Mouse (Mus musculus) frontal cortex, postnatal 10 days (tissue): ENCODE measurements around the gene Kcnb1.
"Not testable (repeated sequence)": the region's sequence is repeated elsewhere in the genome, so short reads cannot be mapped to it uniquely, and the experiment has no call there.

Experiments
- DNase-seq, 2 experiments: peaks; one replicate each; pipeline ENCODE4 v3.0.0; 2022; ENCODE audit warnings: low spot score in 2 of 2, mixed read lengths in 1 of 2

Gene Kcnb1

DNA sequence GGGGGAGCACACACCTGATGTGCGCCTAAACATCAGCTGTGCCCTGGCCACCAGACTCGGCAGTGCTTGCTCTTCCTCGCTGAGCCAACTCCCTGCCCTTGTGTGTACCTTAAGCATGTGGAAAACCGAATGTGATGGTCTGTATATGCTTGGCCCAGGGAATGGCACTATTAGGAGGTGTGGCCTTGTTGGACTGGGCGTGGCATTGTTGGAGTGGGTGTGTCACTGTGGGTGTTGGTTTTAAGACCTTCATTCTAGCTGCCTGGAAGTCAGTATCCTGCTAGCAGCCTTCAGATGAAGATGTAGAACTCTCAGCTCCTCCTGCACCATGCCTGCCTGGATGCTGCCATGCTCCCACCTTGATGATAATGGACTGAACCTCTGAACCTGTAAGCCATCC, 14.7 kb upstream of the Kcnb1 start:
- DNase-seq, result not testable (repeated sequence)

DNA sequence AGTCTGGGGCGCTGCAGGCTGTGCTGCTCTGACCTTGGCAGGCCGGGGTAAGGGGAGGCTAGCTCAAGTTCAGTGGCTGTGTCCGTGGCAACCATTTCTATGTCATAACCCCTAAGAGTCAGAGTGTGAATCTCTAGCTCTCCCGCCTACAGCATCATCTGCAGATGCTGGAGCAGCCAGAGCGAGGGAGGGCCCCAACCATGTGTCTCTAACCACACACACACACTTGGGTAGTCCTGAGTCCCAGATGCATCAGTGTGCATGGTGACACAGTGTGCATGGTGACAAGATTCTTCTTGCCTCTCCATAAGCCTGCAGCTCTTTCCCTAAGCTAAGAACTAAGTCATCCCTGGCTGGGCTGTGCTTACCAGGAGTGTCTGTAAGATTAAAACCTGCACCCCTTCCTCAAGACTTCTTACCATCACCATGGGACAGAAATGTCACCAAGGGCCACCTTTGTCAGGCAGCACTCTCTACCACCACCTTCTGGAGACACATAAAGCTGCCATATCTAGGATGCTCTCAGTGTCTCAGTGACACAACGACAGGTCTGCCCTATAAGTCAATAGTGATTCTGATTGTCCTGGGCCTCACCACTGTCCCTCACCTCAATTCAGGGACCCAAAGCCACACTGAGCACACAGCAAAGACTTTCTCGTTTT, 13.7 kb upstream of the Kcnb1 start:
- no peak for DNase-seq

DNA sequence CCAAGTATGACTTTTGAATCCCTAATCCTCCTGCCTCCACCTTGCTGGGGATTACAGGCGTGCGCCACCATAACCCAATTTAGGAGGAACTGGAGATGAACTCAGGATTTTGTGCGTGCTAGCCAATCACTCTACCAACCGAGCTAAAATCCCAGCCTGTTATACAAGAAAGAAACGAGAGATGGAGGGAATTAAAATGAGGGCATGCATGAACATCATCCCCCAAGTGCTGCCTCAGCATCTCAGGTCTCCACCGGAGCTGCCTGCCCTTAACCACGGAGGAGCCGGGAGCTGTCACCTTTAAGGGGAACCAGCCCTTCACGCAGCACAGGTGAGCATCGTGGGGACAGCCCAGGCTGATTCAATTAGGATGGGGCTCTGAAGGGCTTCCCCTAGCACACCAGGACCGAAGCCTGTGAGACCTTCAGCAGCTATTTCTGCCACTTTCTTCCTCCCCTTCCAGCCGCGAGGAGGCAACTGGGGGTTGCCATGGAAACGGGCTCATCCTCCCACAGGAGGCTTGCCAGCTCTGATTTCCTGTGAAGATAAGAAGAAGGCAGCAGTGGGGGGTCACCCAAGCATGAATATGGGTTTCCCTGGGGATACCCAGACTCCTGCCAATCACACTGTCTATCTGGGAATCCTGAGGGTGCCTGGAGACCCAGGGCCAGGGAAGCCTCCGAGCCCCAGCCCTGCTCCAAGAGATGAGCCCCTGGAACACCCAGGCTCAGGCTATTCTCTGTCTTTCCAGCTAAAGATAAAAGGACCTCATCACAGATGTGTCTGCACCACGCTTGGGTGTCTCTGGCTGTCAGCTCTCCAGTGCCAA, 11.7 kb upstream of the Kcnb1 start:
- DNase-seq, result peak; percentile 84 to 88

DNA sequence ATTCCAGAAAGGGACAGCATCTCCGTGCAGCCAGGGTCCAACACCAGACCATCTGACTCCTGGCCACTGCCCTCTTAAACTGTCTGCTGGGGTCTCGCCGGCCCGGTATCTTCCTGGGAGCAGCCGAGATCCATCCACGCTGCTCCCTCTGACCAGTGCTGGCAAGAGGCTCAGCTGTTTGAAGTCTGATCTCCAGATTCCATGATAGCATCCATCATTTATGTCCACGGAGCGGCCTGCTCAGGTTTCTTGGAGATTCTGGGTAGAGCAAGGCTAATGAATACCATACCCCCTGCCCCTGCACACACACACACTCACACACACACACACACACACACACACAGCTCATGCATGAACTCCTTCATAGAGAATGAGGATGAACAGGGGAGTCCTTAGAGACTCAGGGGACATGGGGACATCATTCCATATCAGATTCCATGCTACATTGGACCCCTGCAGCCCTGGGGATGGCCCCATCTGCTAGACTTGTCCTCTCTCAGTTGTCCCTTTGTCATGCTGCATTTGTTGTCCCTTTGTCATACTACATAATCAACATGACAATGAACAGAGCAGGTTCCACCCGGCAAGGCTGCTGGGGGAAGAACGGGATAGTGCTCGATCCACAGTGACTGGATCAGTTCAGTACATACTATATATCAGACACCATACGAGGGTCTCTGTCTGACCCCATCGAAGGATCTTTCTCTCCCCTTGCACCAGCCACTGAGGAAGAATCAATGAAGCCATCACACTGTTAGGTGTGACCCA, 8.9 kb upstream of the Kcnb1 start:
- DNase-seq, result no peak

- no peak for DNase-seq
These were observed 3.4 kb upstream of the Kcnb1 start for GRCm38 (mm10) chr2:167193361-167193760.

- peak; percentile 43 to 52 for DNase-seq
These were observed 472 bp downstream of the Kcnb1 start for GRCm38 (mm10) chr2:167189291-167190075.

DNA sequence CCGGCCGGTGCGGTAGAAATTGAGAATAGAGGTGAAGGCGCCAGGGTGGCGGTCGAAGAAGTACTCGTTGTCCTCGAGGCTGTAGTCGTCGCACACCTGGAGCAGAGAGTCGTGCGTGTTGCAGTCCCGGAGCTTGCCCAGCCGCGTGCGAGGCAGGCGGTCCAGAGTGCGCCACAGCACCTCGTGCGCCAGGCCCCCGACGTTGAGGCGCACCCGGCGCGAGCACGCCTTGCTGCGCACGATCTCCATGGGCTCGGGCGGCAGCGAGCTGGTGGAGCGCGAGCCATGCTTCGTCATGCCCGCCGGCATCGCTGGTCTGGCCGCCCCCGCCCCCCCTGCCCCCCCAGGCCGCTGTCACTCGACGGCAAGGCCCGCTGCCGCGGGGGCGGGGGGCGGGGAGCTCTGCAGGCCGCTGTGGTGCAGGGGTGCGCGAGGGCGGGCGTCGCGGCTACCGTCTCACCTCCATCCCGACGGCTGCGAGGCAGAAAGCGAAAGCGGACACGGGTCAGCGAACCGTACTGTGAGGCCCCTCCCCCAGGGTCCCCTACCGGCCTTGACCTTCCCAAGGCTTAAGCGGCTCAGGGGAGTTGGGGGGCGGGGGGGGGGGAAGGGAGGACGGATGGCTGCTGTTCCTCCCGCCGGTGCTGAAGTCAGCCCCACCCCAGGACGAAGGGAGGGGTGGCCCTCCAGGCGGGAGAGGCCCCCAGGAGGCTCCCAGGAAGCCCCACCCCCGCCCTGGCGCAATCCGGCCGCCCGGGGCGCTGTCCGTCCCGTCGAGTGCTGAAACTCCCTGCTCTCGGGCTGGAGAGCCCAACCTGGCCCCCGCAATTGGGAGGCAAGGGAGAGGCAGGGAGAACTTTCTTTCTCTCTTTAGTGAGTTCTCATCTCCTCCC, 1.4 kb downstream of the Kcnb1 start:
- peak in 1 of 2 experiments; percentile 53 for DNase-seq

DNA sequence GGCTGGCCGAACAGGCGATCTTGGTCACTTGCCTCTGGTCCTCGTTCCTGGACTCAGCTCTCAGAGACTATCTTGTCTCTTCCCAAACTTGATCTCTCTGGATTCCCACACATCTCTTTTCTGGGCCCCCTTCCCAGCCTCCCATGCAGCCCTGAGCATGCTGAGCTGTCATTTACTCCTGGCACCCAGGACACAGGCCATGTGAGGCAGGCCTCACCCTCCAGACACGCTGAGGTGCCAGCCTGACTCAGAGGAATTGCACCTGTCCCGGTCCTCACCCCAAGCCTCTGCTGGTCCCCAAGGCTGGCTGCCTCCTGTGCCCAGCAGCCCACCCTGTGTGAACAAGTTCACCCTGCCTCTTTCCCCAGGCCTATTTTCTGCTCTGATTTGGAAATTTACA, 2.8 kb downstream of the Kcnb1 start:
- DNase-seq, result no peak

- DNase-seq, result no peak
These were observed 3.4 kb downstream of the Kcnb1 start for GRCm38 (mm10) chr2:167186544-167186943.

GRCm38 (mm10) chr2:167186003-167186402, 4.0 kb downstream of the Kcnb1 start:
- DNase-seq, result no peak

DNA sequence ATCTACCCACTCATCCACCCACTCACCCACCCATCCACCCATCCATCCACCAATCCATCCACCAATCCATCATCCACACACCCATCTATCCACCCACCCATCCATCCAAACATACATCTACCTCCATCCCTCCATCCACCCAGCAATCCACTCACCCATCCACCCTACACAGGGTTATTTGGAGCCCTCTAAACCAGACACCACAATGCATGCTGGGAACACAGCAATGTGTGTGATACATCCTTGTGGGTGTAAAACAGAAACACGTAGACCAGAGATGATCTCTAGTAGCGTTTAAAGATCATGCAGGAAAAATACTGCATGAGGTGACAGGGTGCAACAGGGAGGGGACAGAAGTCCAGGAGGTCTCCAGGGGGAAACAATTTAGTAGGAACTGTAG, 4.5 kb downstream of the Kcnb1 start:
- DNase-seq, result no peak

DNA sequence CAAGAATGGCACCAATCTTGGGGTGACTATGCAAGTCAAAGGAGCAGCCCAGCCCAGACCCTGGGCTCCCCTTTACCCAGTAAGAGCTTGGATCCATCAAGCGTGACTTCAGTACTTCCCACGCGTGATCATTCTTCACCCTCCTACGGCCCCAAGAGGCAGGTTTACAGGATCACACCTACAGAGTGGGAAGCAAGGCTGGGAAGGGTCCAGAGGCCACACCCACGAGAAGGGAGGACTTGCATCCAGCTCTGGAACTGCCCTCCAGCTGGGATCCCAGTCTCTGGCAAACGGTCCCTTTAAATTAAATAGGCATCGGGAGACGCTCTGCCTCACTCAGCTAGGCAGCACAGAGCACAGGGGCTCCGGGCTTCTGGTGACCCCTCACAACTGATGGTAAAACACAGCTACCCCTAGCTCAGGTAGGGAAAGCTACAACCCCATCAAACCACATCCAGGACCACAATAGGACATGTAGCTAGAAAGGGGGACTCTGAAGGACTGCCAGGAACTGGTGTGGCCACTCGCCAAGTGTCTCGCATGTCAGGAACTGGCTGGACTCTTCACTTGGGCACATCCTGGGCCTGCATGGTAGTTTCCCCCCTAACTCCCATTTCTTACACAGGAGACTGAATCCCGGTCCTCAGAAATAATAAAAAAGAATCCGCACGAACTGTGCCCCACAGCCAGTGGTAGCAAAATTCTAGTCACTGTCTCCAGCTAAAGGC, 8.1 kb downstream of the Kcnb1 start:
- no peak for DNase-seq

- no peak for DNase-seq
These were observed 8.9 kb downstream of the Kcnb1 start for GRCm38 (mm10) chr2:167181096-167181495.

DNA sequence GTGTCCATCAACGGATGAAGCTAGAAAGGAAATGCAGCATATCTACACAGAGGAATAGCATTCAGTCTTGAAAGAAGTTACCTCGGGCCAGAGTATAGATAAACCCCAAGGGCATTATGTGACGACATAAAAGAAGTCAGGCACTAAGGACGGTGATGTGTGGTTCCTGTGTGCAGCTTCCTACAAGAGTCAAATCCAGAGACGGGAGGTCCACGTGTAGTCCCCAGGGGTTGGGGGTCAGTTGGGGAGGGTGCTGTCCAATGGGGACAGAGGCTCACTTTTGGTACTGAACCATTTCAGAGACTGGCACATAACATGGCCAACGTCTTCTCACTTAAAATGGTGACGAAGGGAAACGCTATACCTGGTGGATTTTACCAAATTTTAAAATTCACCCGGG, 10.7 kb downstream of the Kcnb1 start:
- DNase-seq, result no peak

DNA sequence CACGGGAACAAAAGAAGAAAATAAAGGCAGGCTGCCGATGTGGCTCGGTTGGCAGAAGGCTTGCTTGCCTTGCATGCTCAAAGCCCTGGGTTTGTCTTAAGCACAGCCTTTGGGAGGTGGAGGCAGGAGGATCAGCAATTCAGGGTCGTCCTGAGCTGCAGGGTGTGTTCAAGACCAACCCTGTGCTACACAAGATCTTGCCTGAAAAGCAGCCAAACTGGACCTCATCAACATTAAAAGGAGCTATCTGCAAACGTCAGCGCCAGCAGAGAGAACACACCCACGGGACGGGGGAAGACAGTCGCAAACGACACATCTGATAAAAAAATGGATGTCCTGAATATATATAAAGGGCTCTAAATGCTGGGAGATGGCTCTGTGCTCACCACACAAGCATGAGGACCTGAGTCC, 12.7 kb downstream of the Kcnb1 start:
- no peak for DNase-seq

DNA sequence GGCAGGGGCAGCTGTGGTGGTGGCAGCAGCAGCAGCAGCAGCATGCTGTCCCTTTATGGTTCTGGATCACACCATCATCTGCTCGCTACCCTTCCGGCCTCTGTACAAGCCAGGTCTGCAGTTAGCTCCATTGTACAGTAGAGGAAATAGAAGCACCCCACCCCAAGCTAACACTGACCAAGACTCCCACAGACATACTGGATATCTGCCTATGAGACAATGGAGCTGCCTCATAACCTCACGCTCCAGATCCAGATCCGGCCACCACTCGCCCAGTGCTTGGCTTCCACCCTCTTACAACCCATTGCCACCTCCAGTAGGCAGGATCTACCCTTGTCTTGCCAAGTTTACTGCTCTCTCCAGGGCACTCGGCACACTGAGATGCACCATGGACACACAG, 14.7 kb downstream of the Kcnb1 start:
- DNase-seq, result no peak

- DNase-seq, result no peak
These were observed 16.7 kb downstream of the Kcnb1 start for GRCm38 (mm10) chr2:167173051-167173875.

DNA sequence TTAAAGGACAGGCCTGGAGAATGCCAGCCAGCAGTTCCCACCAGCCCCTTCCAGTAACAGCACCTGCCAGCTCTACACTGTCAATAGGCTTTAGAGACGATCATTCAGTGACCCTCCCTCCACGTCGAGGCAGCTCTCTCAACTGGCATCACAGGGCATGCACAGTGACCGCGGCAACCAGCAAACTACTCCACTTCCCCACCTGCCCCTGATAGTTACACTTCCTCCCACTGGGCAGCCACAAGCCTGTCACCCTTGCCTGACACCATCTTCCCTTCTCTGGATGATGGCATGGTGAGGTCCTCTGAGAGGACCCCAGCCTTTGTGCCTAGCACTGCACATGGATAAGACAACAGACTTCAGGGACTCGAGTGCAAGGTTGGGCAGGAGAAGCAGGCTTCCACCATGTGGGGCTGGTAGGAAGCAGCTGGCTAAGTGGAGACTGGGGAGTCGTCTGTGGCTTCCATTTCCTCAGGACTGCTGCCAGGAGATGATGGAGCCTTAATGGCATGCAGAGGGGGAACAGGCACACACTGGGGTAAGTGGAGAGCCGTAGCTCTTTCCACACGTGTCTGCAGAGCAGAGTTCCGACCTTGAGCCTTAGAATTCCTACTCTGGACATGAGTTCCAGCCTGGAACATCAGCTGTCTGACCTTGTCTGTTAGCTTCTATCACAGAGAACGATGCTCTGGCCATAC, 22.3 kb downstream of the Kcnb1 start:
- DNase-seq, result no peak

- no peak for DNase-seq
These were observed 26.4 kb downstream of the Kcnb1 start for GRCm38 (mm10) chr2:167163600-167163999.
